Mouse (Mus musculus) CD8-positive naive resting alpha-beta T cell, adult 2 months (primary cell): Measurements from ENCODE around the gene Exoc3l2.
A peak's percentile ranks its signal among the peaks of the same experiment; 100 is the strongest.

Experiments used
- DNase-seq, 2 experiments: peaks; one replicate each; pipeline ENCODE4 v3.0.0; 2022; ENCODE audit warnings: low read depth in 2 of 2, low spot score in 2 of 2

Exoc3l2 gene

GRCm38 (mm10) chr7:19517652-19518365 lies 54.7 kb downstream of the Exoc3l2 start, which contains the start of gene Nkpd1:
Gene Nkpd1 (plus strand): TSS chr7:19517838.
- no peak for DNase-seq

- no peak for DNase-seq
Observed at GRCm38 (mm10) chr7:19520032-19520431, 56.9 kb downstream of the Exoc3l2 start.

- no peak for DNase-seq
Observed at GRCm38 (mm10) chr7:19523017-19523756, 60.1 kb downstream of the Exoc3l2 start.

GRCm38 (mm10) chr7:19523757-19524419 lies 60.8 kb downstream of the Exoc3l2 start:
- peak in 1 of 2 experiments; percentile 26 for DNase-seq

- DNase-seq, result no peak
Observed at GRCm38 (mm10) chr7:19524420-19525104, 61.4 kb downstream of the Exoc3l2 start.

GRCm38 (mm10) chr7:19525105-19525481 lies 62.0 kb downstream of the Exoc3l2 start:
- DNase-seq, result no peak

- no peak for DNase-seq
Observed at GRCm38 (mm10) chr7:19531077-19531476, 67.9 kb downstream of the Exoc3l2 start.

- DNase-seq, result no peak
Observed at GRCm38 (mm10) chr7:19532240-19532639, 69.1 kb downstream of the Exoc3l2 start.

- DNase-seq, result no peak
Observed at GRCm38 (mm10) chr7:19534676-19535075, 71.5 kb downstream of the Exoc3l2 start.

- no peak for DNase-seq
Observed at GRCm38 (mm10) chr7:19540771-19541566, 77.8 kb downstream of the Exoc3l2 start.

- DNase-seq, result no peak
Observed at GRCm38 (mm10) chr7:19541681-19542154, 78.6 kb downstream of the Exoc3l2 start.

GRCm38 (mm10) chr7:19542155-19542691 lies 79.1 kb downstream of the Exoc3l2 start:
- DNase-seq, result no peak

- DNase-seq, result peak; percentile 43 to 46
Observed at GRCm38 (mm10) chr7:19543584-19543983, 80.5 kb downstream of the Exoc3l2 start.

- no peak for DNase-seq
Observed at GRCm38 (mm10) chr7:19546007-19546406, 82.9 kb downstream of the Exoc3l2 start.
